Mouse (Mus musculus): ENCODE measurements around the gene Eme1.
"Not testable (repeated sequence)": the region's sequence is repeated elsewhere in the genome, so short reads cannot be mapped to it uniquely, and the experiment has no call there.

Eme1 gene

GRCm38 (mm10) chr11:94653663-94654436 lies at the start of gene Eme1, which contains the start of gene Mrpl27:
Gene Eme1 (minus strand): TSS chr11:94653964.
Gene Mrpl27 (plus strand): TSS chr11:94653767.
- peak; percentile 69 for DNase-seq

DNA sequence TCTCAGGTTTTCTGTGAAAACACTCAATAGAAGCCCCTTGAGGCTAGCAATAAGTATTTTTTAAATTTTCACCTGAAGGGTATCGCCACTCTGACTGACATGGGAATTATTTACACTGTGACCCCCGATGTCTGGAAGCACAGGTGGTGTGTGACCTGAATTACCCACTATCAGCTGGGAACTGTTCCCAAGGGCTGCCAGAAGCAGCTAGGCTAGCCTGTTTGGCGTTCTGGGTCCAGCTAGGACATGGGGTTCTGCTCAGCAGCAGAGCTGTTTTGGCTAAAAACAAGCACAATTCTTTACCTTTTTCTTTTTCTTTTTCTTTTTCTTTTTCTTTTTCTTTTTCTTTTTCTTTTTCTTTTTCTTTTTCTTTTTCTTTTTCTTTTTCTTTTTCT lies 48.4 kb upstream of the Eme1 start:
- no peak for DNase-seq

DNA sequence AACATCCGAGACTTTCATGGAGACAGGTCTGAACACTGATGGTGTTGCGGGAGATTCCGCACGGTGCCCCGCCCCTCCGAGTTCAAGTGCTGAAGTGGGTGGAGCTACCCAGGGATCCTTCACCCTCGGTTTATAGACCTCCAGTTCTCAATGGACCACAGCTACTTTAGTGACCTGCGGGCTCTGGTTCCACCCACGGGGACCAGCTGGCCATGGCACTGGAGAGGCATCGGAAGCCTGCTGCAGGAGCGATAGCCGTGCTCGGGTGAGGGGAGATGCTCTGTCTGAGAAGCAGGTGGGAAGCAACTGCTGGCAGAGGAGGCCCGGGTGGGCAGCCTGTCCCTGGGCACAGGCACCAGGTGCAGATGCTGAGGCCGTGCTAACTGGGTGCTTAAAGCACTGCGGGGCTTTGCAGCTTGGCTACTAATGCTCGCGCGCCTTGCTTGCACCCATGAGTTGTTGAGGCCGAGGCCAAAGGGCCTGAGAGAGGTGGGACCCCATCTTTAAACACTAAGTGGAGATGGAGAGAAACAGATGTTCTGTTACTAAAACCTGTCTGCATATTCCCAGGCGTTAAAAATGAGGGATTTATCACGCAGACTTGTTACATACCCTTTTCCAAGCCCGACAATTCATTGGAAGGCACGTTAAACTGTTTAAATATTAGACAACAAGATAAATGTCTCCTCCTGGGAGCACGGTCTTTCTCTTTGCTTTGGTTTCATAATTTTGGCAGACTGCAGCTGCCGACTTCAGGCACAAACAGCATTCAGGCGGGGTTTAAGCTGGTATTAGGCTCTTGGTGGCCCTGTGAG lies 47.8 kb upstream of the Eme1 start:
- DNase-seq: no peak

GRCm38 (mm10) chr11:94699399-94699798 lies 45.6 kb upstream of the Eme1 start:
- DNase-seq: no peak

DNA sequence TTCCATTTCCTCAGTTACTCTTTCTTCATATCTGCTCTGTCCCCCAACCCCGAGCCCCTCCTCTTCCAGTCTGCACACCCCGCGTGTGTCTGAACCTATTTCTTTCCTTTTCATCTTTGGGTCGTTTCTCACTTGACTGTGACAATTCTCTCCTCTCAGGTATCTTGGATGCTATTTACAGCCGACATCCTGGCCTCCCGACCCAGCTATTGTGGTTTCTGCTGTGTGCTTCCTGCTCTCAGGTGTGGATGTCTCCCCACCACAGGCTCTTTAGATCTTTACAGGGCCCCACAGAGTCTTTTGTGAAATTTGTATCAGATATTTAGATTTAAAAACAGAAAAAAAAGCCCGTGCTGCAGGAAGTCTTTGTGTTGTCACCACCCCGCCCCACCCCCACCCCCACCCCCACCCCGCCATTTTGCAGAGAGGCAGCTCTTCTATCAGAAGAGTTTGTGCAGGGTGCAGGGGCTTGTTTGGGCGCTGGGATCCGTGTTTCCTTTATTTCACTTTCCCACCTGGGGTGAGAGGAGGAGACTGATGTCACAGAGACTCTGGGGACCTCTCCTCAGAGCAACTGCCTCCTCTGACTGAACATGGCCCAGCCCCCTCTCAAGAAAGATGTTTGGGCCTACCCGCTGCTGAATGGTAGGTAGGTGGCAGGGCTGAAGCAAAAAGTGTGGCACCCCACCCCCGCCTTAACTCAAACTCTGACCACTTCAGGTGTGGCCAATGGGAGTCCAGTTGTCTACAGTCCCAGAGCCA lies 44.1 kb upstream of the Eme1 start:
- no peak for DNase-seq

GRCm38 (mm10) chr11:94697140-94697539 lies 43.4 kb upstream of the Eme1 start:
- DNase-seq: no peak

DNA sequence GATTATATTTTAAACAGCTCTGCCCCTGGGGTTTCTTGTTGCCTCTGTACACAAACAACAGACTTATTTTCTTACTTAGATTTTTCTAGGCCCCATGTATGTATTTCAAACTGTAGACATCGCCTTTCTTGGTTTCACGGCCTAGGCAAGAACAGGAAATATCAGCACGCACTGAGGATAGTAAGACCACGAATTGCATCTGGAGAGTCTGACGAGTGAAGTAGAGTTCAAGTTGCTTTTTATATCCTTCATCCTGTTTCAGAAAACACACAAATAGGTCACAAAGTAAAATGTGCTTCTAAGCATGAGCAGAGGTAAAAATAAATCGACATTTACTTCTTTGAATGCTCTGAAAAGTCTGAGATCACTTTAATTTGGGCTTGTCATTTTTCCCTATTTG lies 41.7 kb upstream of the Eme1 start:
- no peak for DNase-seq

- not testable (repeated sequence) for DNase-seq
Measured at GRCm38 (mm10) chr11:94692502-94692901, 38.7 kb upstream of the Eme1 start.

GRCm38 (mm10) chr11:94687178-94687577 lies 33.4 kb upstream of the Eme1 start:
- no peak for DNase-seq

- no peak for DNase-seq
Measured at GRCm38 (mm10) chr11:94682427-94682826, 28.7 kb upstream of the Eme1 start.

DNA sequence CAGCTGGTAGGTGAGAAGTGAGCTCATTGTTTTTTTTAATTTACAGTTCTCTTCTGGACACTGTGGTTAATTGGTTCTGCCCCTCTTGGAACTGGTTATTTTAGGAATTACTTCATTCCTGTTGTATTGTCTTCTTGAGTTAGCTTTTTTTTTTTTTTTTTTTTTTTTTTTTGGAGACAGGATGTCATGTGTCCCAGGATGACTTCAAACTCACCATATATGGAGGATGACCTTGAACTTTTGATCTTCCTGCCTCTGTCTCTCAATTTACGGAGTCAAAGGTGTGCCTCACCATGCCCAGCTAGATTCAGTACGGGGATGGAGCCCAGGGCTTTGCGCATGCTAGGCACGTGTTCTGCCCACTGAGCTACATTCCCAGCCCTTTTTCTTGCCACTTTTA lies 27.9 kb upstream of the Eme1 start:
- no peak for DNase-seq

GRCm38 (mm10) chr11:94680639-94681038 lies 26.9 kb upstream of the Eme1 start:
- DNase-seq: no peak

DNA sequence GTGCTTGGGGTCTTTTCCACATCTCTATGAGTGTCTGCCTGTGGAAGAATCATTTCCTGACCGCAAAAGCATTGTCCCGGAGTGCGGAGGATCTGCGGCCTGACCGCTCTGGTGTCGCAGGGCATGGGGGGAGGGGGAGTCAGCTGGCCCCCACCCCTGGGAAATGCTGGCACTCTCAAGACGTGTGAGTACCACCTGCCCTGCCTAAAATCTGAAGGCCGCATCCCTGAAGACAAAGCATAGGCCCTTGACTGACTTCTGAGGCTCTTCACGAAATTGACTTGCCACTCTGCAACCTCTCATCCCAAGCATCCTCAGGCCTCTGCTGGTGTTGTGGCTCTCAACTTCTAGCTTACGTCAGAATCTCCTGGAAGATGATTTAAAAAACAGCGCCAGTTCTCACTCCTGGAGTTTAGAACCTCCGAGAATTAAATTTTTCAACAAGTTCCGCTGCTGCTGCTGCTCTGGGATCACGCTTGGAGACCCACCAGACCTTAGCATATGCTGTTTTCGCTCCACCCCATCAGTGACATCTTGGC lies 23.9 kb upstream of the Eme1 start:
- no peak for DNase-seq

GRCm38 (mm10) chr11:94676754-94677606 lies 23.2 kb upstream of the Eme1 start, which contains the start of gene Xylt2:
Gene Xylt2 (minus strand): TSS chr11:94677515.
- peak; percentile 88 for DNase-seq

DNA sequence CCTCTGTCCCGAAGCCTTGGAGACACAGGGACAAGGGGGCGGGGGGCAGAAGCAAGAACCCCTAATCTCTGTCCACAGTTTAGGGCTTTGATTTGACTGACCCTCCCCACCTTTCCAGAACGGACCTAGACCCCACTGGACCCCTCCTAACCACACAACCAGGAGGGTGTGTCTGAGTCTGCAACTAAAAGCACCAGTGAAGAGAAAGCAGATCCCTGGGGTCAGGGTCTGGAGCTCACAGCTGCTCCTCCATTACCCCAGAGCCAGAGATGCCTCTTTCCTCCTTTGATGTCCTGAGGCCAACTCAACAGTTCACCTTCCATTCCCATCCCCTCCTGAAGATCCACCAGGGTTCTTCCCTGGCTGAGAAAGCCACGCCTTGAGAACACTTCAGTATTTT lies 22.5 kb upstream of the Eme1 start:
- no peak for DNase-seq

DNA sequence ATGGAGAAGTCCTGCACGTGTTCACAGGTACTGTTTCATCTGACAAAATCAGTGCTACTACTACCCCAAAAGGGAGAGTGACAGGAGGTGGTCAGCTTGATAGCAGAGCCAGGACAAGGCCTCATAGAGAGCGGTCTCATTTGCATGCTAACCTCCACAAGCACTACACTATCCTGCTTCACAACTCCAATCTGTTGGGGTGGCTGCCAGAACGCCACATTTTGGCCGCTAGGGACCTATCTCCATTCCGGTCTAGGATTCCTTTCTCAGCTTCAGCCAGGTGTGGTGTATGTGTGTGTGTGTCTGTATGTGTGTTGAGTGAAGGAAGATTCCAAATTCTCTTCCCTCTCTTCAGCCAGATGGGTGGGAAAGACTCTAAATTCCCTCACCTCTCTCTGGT lies 21.7 kb upstream of the Eme1 start:
- DNase-seq: peak; percentile 23

DNA sequence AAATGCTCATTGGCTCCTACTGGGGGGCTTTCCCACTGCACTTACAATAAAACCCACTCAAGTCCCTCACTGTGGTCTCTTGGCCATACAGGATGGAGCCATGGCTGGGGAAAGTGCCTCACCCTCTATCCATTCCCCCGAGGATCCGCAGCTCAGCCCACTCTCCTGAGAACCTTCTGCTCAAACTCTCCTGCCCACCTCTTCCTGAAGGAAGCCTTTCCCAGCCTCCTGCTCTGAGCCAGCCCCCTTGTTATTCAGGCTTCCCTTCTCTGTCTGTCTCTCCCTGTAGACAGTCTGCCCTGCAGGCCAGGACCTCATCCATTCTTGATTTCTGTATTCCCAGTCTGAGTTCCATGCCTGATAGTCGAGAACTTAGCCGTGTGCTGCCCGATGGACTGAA lies 21.2 kb upstream of the Eme1 start:
- no peak for DNase-seq

GRCm38 (mm10) chr11:94665281-94665680 lies 11.5 kb upstream of the Eme1 start:
- no peak for DNase-seq

GRCm38 (mm10) chr11:94661344-94661743 lies 7.6 kb upstream of the Eme1 start:
- DNase-seq: no peak

DNA sequence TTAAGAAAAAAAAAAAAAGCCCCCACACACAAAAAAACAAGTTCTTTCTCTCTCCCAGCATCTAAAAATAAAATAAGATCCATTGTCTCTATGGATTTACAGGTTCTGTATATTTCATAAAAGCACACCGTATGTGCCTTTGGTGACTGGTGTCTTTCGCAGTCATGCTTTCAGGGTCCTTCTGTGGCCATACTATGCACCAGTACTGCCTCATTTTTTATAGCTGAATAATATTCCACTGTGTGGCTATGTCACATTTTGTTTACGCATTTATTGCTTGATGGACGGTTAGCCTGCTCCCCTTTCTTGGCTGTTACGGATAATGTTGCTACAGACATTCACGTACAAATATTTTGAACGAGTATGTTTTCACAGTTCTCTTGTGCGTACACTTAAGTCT lies 791 bp downstream of the Eme1 start:
- no peak for DNase-seq

- not testable (repeated sequence) for DNase-seq
Measured at GRCm38 (mm10) chr11:94651241-94651640, 2.5 kb downstream of the Eme1 start.

- no peak for DNase-seq
Measured at GRCm38 (mm10) chr11:94646457-94646856, 7.3 kb downstream of the Eme1 start.

All from right cerebral cortex, postnatal 14 days (tissue).